In genomic region chr16:22241376-22242238, GRCm38 (mm10) we compare ENCODE assay signal across 20 mouse cellular contexts. TPM values are rescaled to one million over a fixed set of nuclear protein-coding genes. Genes with fewer than 3 reads are reported as not detected.
DNase-seq lines count a peak whose midpoint lies in the region; ATAC-seq and TF ChIP-seq lines count a peak whose summit lies in the region.
"Had no signal": no experiment of that assay in that cellular context is flagged by ENCODE, and none has a peak within 500 bp of the region (broad histone marks: within the 10 kb centered on the region; RNA-seq: fewer than 3 reads in every experiment).

No protein-coding gene starts in this region.

- peaks cover 15% of the 10 kb centered on the region for H3K36me3 ChIP-seq in limb, embryonic 11.5 days (ENCODE audit: control insufficient read depth, insufficient read depth, low read length)
- peaks cover 82% of the 10 kb centered on the region for H3K36me3 ChIP-seq in limb, embryonic 10.5 days
- peaks cover 40% of the 10 kb centered on the region for H3K36me3 ChIP-seq in myocyte (ENCODE audit: control insufficient read depth, insufficient read depth)

- H3K79me2 ChIP-seq in myocyte (ENCODE audit: control insufficient read depth, insufficient read depth), result no peaks in the 10 kb centered on the region

- no peak overlapping the region for H3K9ac ChIP-seq in limb, embryonic 11.5 days (ENCODE audit: low read length)
- H3K9ac ChIP-seq: hindbrain, embryonic 15.5 days; liver, embryonic 14.5 days; midbrain, embryonic 12.5 days; neural tube, embryonic 12.5 days had no signal

- DNase-seq in heart, adult 11 months, result peak; percentile 74
- DNase-seq in heart, adult 8-10 months (ENCODE audit: low spot score), result no peak
- DNase-seq in limb, embryonic 11.5 days (ENCODE audit: low spot score), result peak; percentile 28
- DNase-seq in limb, embryonic 10.5 days (ENCODE audit: low spot score), result no peak
- no peak for DNase-seq in left cerebral cortex, postnatal 36 days (ENCODE audit: low spot score in 2 of 2)
- DNase-seq: adrenal gland, postnatal 36 days; cerebellum, adult 9-11 months; embryo, embryonic 11 days; gastrocnemius, adult 2 months; heart, adult 2 months; lung, postnatal 14 days; right cerebral cortex, postnatal 4 days had no signal

- no peaks in the 10 kb centered on the region for H3K4me1 ChIP-seq in limb, embryonic 11.5 days (ENCODE audit: control insufficient read depth, insufficient read depth, low read length)
- H3K4me1 ChIP-seq in limb, embryonic 10.5 days, result no peaks in the 10 kb centered on the region
- H3K4me1 ChIP-seq: hindbrain, embryonic 15.5 days; midbrain, embryonic 12.5 days; neural tube, embryonic 12.5 days had no signal

- H3K9me3 ChIP-seq in limb, embryonic 11.5 days (ENCODE audit: control insufficient read depth, low read length), result no peaks in the 10 kb centered on the region
- H3K9me3 ChIP-seq in limb, embryonic 10.5 days (replicated peaks), result no peaks in the 10 kb centered on the region
- H3K9me3 ChIP-seq: hindbrain, embryonic 15.5 days; midbrain, embryonic 12.5 days; neural tube, embryonic 12.5 days had no signal

- 85% methylated on average over 6 of the region's 6 CpGs for WGBS in limb, embryonic 11.5 days
- WGBS in limb, embryonic 10.5 days, result 84% methylated on average over 6 of the region's 6 CpGs

- ATAC-seq in limb, embryonic 11.5 days (ENCODE audit: insufficient number of reproducible peaks, low FRiP score, low TSS enrichment, low read depth), result no peak
- ATAC-seq in erythroblast, adult 5-6 weeks (replicated peaks; ENCODE audit: low FRiP score, poor library complexity, severe bottlenecking), result 0 out of 2 replicates have a peak, but pooled peaks have one; percentile 22
- ATAC-seq: Patski had no signal

- no peak overlapping the region for H3K4me2 ChIP-seq in limb, embryonic 11.5 days (ENCODE audit: low read depth, severe bottlenecking)
- H3K4me2 ChIP-seq in myocyte (ENCODE audit: low read depth), result no peak overlapping the region
- H3K4me2 ChIP-seq: hindbrain, embryonic 15.5 days; midbrain, embryonic 12.5 days; neural tube, embryonic 12.5 days had no signal

- no peak overlapping the region for H3ac ChIP-seq in myocyte (ENCODE audit: control insufficient read depth, insufficient read length)

- H3K4me3 ChIP-seq in limb, embryonic 11.5 days (ENCODE audit: low read depth, low read length), result no peak overlapping the region
- H3K4me3 ChIP-seq in limb, embryonic 10.5 days, result no peak overlapping the region
- H3K4me3 ChIP-seq in myocyte, result no peak overlapping the region
- H3K4me3 ChIP-seq: erythroblast, embryonic 14.5 days; gastrocnemius, adult 2 months; heart, adult 2 months; hindbrain, embryonic 15.5 days; midbrain, embryonic 12.5 days; neural tube, embryonic 12.5 days had no signal

- intact Hi-C loops in left cerebral cortex, postnatal 36 days (cut with DNase I), result no loop called here

- no peak overlapping the region for H3K27ac ChIP-seq in limb, embryonic 11.5 days (replicated peaks; ENCODE audit: low read depth, low read length)
- no peak overlapping the region for H3K27ac ChIP-seq in limb, embryonic 10.5 days
- H3K27ac ChIP-seq: gastrocnemius, adult 2 months; heart, adult 2 months; hindbrain, embryonic 15.5 days; liver, embryonic 14.5 days; midbrain, embryonic 12.5 days; neural tube, embryonic 12.5 days had no signal

- no peak for TF ChIP-seq POLR2A in myocyte (IDR thresholded peaks at IDR 0.05; ENCODE audit: insufficient read length, low read depth)

- H3K27me3 ChIP-seq in limb, embryonic 11.5 days (ENCODE audit: control insufficient read depth, insufficient read depth, low read length), result no peaks in the 10 kb centered on the region
- no peaks in the 10 kb centered on the region for H3K27me3 ChIP-seq in limb, embryonic 10.5 days (ENCODE audit: low read depth, poor library complexity, severe bottlenecking)
- no peaks in the 10 kb centered on the region for H3K27me3 ChIP-seq in myocyte (ENCODE audit: control insufficient read depth, insufficient read depth, insufficient read length)
- H3K27me3 ChIP-seq: hindbrain, embryonic 15.5 days; midbrain, embryonic 12.5 days; neural tube, embryonic 12.5 days; Patski had no signal

TF ChIP-seq in myocyte, 11 proteins besides CTCF, POLR2A, EP300 and RAD21:
- TF ChIP-seq SRF (IDR thresholded peaks at IDR 0.05; ENCODE audit: control insufficient read depth, insufficient read length, low read depth) (no peak), POLR2AphosphoS2 (IDR thresholded peaks at IDR 0.05; ENCODE audit: insufficient read length, low read depth) (peak; percentile 79)

RNA-seq across cellular contexts. Expression of gene Tra2b, which starts 24.2 kb away (rescaled TPM):
- 10 to 100 TPM; 32.6 to 34.3 (median 32.8) TPM for total RNA-seq in heart, adult 8-10 months (2022)
- 481 and 509 TPM in 2 replicates for polyA plus RNA-seq in limb, embryonic 11.5 days (2014; fragmentation: Nextera tagmentation; extraction: Ambion mirVana)
- 510 and 520 TPM in 2 replicates for polyA plus RNA-seq in limb, embryonic 10.5 days (2016; fragmentation: Nextera tagmentation; extraction: Ambion mirVana)
- 94.5 and 96.5 TPM in 2 replicates for total RNA-seq in erythroblast, adult 5-6 weeks (2015; ENCODE audit: low replicate concordance)
- 177 and 215 TPM in 2 replicates for total RNA-seq in erythroblast, adult 5-6 weeks (2017; ENCODE audit: low replicate concordance)
- 41.2 TPM for polyA plus RNA-seq in myocyte (2012; fragmentation: generic; extraction: Trizol)
- total RNA-seq in left cerebral cortex, postnatal 36 days (2021), result 10 to 100 TPM; 64.1 to 71.4 TPM

Comparison
In these comparisons a context has a peak if more than half of its experiments do, and no peak if none do; other contexts are left out.
1. DNase-seq: peak in heart, adult 11 months (single experiment) and limb, embryonic 11.5 days (single experiment); none in heart, adult 8-10 months (single experiment), limb, embryonic 10.5 days (single experiment) and left cerebral cortex, postnatal 36 days (0 of 2).